Mouse (Mus musculus) thymus, adult 2 months (tissue): ENCODE results near the gene Pik3r6. TPM values are rescaled to one million over a fixed set of nuclear protein-coding genes. Genes with fewer than 3 reads are reported as not detected.

Source experiments
- DNase-seq: peaks from one replicate; pipeline ENCODE4 v3.0.0; 2021
- H3K27ac ChIP-seq: fragments of 200-500 bp; 2 replicates; pipeline ENCODE4 v1.5.1; 2012; ENCODE audit warnings: low read length, control low read depth; ENCODE audit not compliant: control insufficient read depth, insufficient read depth
- H3K27me3 ChIP-seq: fragments of 200-500 bp; 2 replicates; pipeline ENCODE4 v1.6.1; 2012; ENCODE audit warnings: mild to moderate bottlenecking, low read length, moderate library complexity, mixed read lengths; ENCODE audit not compliant: control insufficient read depth, insufficient read depth
- H3K36me3 ChIP-seq: fragments of 200-500 bp; 2 replicates; pipeline ENCODE4 v1.6.1; 2012; ENCODE audit warnings: mild to moderate bottlenecking, low read length, moderate library complexity; ENCODE audit not compliant: control insufficient read depth, insufficient read depth
- H3K4me1 ChIP-seq: fragments of 200-500 bp; replicated peaks from 2 replicates; pipeline ENCODE4 v1.6.1; 2012; ENCODE audit warnings: low read length; ENCODE audit not compliant: control insufficient read depth, insufficient read depth
- H3K4me3 ChIP-seq: fragments of 200-500 bp; 2 replicates; pipeline ENCODE4 v1.5.1; 2012; ENCODE audit warnings: mild to moderate bottlenecking, low read length, control low read depth, moderate library complexity; ENCODE audit not compliant: control insufficient read depth, insufficient read depth
- CTCF ChIP-seq: fragments of 200-500 bp; IDR thresholded peaks from 2 replicates; pipeline ENCODE4 v1.5.1; 2012; ENCODE audit warnings: mild to moderate bottlenecking, control low read depth, low read length, moderate library complexity, borderline replicate concordance; ENCODE audit not compliant: control insufficient read depth, poor library complexity, insufficient read depth; ENCODE audit errors: extremely low read depth
- POLR2A ChIP-seq: fragments of 200-500 bp; IDR thresholded peaks from 2 replicates; pipeline ENCODE4 v1.6.1; 2012; ENCODE audit warnings: mild to moderate bottlenecking, low read length, control low read depth, moderate library complexity; ENCODE audit not compliant: control insufficient read depth, poor library complexity, insufficient read depth; ENCODE audit errors: extremely low read depth
- WGBS: fragments of 180-500 bp; shearing (Covaris S2); methylation state at CpG from one replicate; pipeline ENCODE4 v1.1.7; 2018; 5-methylcytosine and 5-hydroxymethylcytosine counted together
- polyA plus RNA-seq: library from polyadenylated mRNA; depleted of rRNA; stranded (reverse); fragments of >200 nt; gene quantifications from 2 replicates; pipeline ENCODE4 v1.2.3, GENCODE M21; 2012; rRNA removed

The Pik3r6 gene
- polyA plus RNA-seq, result 2.5 and 3.7 TPM in 2 replicates

GRCm38 (mm10) chr11:68502902-68503629 is at the start of gene Pik3r6:
TSS of gene Pik3r6 (plus strand) at chr11:68503019.
- peaks cover 15% of the 10 kb centered on the region for H3K4me1 ChIP-seq
- no peak within 1 kb of the TSS for H3K4me3 ChIP-seq
- H3K27ac ChIP-seq, result no peak within 1 kb of the TSS
- no peaks in the 10 kb centered on the region for H3K27me3 ChIP-seq
- no peak for TF ChIP-seq POLR2A
- TF ChIP-seq CTCF, result no peak
- no peak for DNase-seq
- WGBS, result 85% methylated on average over 8 of the region's 8 CpGs
- H3K36me3 ChIP-seq, result no peaks in the 10 kb centered on the region

DNA sequence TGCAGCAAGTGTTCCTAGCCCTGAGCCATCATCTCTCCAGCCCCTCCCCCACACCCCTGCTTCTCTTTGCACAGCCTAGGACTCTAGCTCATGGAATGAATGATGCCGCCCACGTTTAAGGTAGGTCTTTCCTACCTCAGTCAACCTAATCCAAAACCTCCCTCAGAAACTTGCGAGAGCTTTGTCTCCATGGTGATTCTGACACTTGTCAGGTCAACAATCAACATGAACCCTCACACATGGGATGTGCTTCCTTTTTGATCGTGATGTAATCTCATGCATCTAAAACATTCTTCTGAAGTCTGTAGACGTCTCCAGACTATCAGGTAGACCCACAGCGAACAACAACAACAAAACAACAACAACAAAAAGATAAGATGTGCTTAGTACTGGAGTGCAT is 49.5 kb upstream of the Pik3r6 start:
- Histone ChIP-seq H3K36me3 (no peaks in the 10 kb centered on the region; the same call in 1 of the 2 replicates), H3K27ac (no peak overlapping the region), H3K27me3 (no peaks in the 10 kb centered on the region), H3K4me3 (no peak overlapping the region), H3K4me1 (peaks cover 40% of the 10 kb centered on the region)
- TF ChIP-seq POLR2A, result no peak
- TF ChIP-seq CTCF, result no peak
- no peak for DNase-seq
- 40% methylated on average over 6 of the region's 6 CpGs for WGBS

DNA sequence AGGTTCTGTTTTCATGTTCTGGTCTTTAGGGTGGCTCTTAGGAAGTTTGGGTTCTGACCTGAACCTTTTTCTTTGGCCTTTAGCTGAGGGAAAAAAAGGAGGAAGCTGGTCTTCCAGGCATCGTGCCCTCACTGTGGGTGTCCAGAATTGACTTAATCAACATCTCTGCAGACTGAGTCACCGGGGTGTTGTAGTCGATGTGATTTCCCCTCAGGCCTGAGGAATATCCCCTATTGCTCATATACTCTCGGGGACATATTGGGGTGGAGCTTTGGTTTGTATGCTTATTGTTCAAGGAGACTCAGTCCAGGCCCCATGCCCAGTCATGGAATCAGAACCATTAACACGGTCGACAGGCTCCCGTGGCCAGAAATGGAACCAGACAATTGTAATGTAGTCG is 44.7 kb upstream of the Pik3r6 start:
- no peaks in the 10 kb centered on the region for H3K27me3 ChIP-seq
- TF ChIP-seq POLR2A (no peak), CTCF (no peak)
- no peak overlapping the region for H3K27ac ChIP-seq
- 82% methylated on average over 8 of the region's 8 CpGs for WGBS
- H3K4me3 ChIP-seq, result no peak overlapping the region
- H3K4me1 ChIP-seq, result peaks cover 20% of the 10 kb centered on the region
- DNase-seq, result no peak
- H3K36me3 ChIP-seq, result no peaks in the 10 kb centered on the region; the same call in 1 of the 2 replicates

DNA sequence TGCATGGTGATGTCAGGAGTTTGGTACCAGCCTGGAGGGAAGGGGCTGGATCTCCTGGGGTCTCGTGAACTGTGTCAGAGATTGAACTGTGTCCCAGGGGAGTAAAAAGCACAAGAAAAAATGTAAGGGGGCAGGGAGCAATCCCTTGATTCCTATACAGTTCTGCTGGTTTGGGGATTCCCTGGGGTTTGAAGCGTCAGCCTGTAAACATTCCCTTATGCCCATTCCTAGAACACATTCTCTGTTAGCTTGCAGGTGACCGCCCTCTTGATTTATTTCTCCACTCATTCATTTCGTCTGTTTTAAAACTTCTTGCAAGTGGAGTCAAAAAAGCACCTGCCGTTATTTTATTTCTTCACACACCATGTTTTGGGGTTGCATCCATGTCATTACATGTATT is 43.8 kb upstream of the Pik3r6 start:
- Histone ChIP-seq H3K27me3 (no peaks in the 10 kb centered on the region), H3K36me3 (no peaks in the 10 kb centered on the region; the same call in 1 of the 2 replicates), H3K4me3 (no peak overlapping the region), H3K27ac (no peak overlapping the region), H3K4me1 (peaks cover 23% of the 10 kb centered on the region)
- DNase-seq, result no peak
- TF ChIP-seq POLR2A, result no peak
- TF ChIP-seq CTCF, result no peak
- WGBS, result 93% methylated on average over 5 of the region's 5 CpGs

GRCm38 (mm10) chr11:68459486-68459885 is 43.3 kb upstream of the Pik3r6 start:
- DNase-seq, result no peak
- Histone ChIP-seq H3K36me3 (no peaks in the 10 kb centered on the region; the same call in 1 of the 2 replicates), H3K4me3 (no peak overlapping the region), H3K27me3 (no peaks in the 10 kb centered on the region), H3K27ac (no peak overlapping the region), H3K4me1 (peaks cover 28% of the 10 kb centered on the region)
- TF ChIP-seq POLR2A, result no peak
- no peak for TF ChIP-seq CTCF
- 93% methylated on average over 5 of the region's 5 CpGs for WGBS

- WGBS, result 16% methylated on average over 3 of the region's 3 CpGs
- Histone ChIP-seq H3K36me3 (no peaks in the 10 kb centered on the region), H3K27me3 (no peaks in the 10 kb centered on the region), H3K4me3 (no peak overlapping the region), H3K4me1 (peaks cover 36% of the 10 kb centered on the region), H3K27ac (peak overlapping the region; percentile 67)
- TF ChIP-seq POLR2A (no peak), CTCF (no peak)
- peak; percentile 65 for DNase-seq
These were observed 40.1 kb upstream of the Pik3r6 start for GRCm38 (mm10) chr11:68462716-68463115.
